11 mouse cellular contexts compared by ENCODE assay signal in genomic region chr6:37276834-37277715, GRCm38 (mm10). TPM values are rescaled to one million over a fixed set of nuclear protein-coding genes. Genes with fewer than 3 reads are reported as not detected.
DNase-seq lines count a peak whose midpoint lies in the region; ATAC-seq and TF ChIP-seq lines count a peak whose summit lies in the region.
"Had no signal": no experiment of that assay in that cellular context is flagged by ENCODE, and none has a peak within 500 bp of the region (broad histone marks: within the 10 kb centered on the region; RNA-seq: fewer than 3 reads in every experiment).

No protein-coding gene starts in this region.

- H3K4me2 ChIP-seq in CH12.LX (ENCODE audit: insufficient read depth, low read depth, poor library complexity, severe bottlenecking) = peak overlapping the region; percentile 53
- H3K4me2 ChIP-seq in heart, embryonic 12.5 days = no peak overlapping the region; the same call in 1 of the 2 replicates
- H3K4me2 ChIP-seq in liver, embryonic 11.5 days = no peak overlapping the region
- H3K4me2 ChIP-seq: midbrain, embryonic 12.5 days; stomach, embryonic 15.5 days had no signal

- TF ChIP-seq EP300 in CH12.LX (IDR thresholded peaks at IDR 0.05; ENCODE audit: low read length) = peak; percentile 63

- peak overlapping the region; percentile 28 for H3K9ac ChIP-seq in CH12.LX (ENCODE audit: insufficient read depth, low read depth)
- no peak overlapping the region for H3K9ac ChIP-seq in heart, embryonic 12.5 days
- no peak overlapping the region for H3K9ac ChIP-seq in liver, embryonic 11.5 days (ENCODE audit: low read depth, low read length)
- H3K9ac ChIP-seq: midbrain, embryonic 12.5 days; stomach, embryonic 15.5 days had no signal

- peaks cover 0 to 2% of the 10 kb centered on the region in 2 experiments for H3K36me3 ChIP-seq in CH12.LX (replicated peaks in 1 of 2; ENCODE audit: control insufficient read depth in 1 of 2, insufficient read depth in 1 of 2, low read length in 1 of 2)
- no peaks in the 10 kb centered on the region for H3K36me3 ChIP-seq in heart, embryonic 12.5 days
- no peaks in the 10 kb centered on the region for H3K36me3 ChIP-seq in liver, embryonic 11.5 days (ENCODE audit: control insufficient read depth, insufficient read depth, low read length)
- H3K36me3 ChIP-seq: midbrain, embryonic 12.5 days; stomach, embryonic 15.5 days had no signal

- peaks cover 8 to 39% of the 10 kb centered on the region in 2 experiments for H3K4me1 ChIP-seq in CH12.LX (ENCODE audit: control insufficient read depth in 1 of 2, insufficient read depth in 2 of 2)
- peaks cover 29% of the 10 kb centered on the region for H3K4me1 ChIP-seq in heart, embryonic 12.5 days (replicated peaks)
- H3K4me1 ChIP-seq in liver, embryonic 11.5 days (replicated peaks; ENCODE audit: control insufficient read depth, insufficient read depth, low read length) = no peaks in the 10 kb centered on the region
- H3K4me1 ChIP-seq: stomach, embryonic 15.5 days had no signal

- TF ChIP-seq RAD21 in CH12.LX (IDR thresholded peaks at IDR 0.05; ENCODE audit: low read depth, low read length) = no peak

- no peak for DNase-seq in frontal cortex, adult 2 months (ENCODE audit: extremely low spot score in 1 of 2, low spot score in 1 of 2)
- DNase-seq in CH12.LX (ENCODE audit: extremely low read depth) = peak; percentile 86
- peak; percentile 44 for DNase-seq in cerebellum, adult 9-11 months
- no peak for DNase-seq in liver, embryonic 11.5 days (ENCODE audit: low spot score)
- DNase-seq in spleen, postnatal 4 days (ENCODE audit: low spot score in 2 of 2) = no peak
- no peak for DNase-seq in right cerebral cortex, adult 2 months (ENCODE audit: low spot score in 2 of 2)
- DNase-seq: kidney, postnatal 4 days had no signal

- in situ Hi-C loops in CH12.LX (cut with MboI; ENCODE audit: low pct_ligation_motif_present, low pct_unique_long_range_greater_than_20kb, low sequenced_read_pairs) = no loop called here

- ATAC-seq in frontal cortex, adult (ENCODE audit: low TSS enrichment) = peak; percentile 55; the same call in 1 of the 2 replicates
- ATAC-seq in heart, embryonic 12.5 days (ENCODE audit: insufficient number of reproducible peaks, low FRiP score) = no peak
- ATAC-seq in liver, embryonic 11.5 days (replicated peaks; ENCODE audit: low FRiP score) = no peak

- peak overlapping the region in 2 of 3 experiments; percentile 3 to 15 for H3K4me3 ChIP-seq in CH12.LX (replicated peaks in 1 of 3; ENCODE audit: low read depth in 2 of 3, low read length in 2 of 3, poor library complexity in 1 of 3)
- H3K4me3 ChIP-seq in heart, embryonic 12.5 days = no peak overlapping the region
- no peak overlapping the region for H3K4me3 ChIP-seq in liver, embryonic 11.5 days (ENCODE audit: low read depth, low read length)
- H3K4me3 ChIP-seq: midbrain, embryonic 12.5 days; stomach, embryonic 15.5 days had no signal

- H3K27me3 ChIP-seq in CH12.LX (replicated peaks) = no peaks in the 10 kb centered on the region
- H3K27me3 ChIP-seq in heart, embryonic 12.5 days (replicated peaks) = no peaks in the 10 kb centered on the region
- no peaks in the 10 kb centered on the region for H3K27me3 ChIP-seq in liver, embryonic 11.5 days (replicated peaks; ENCODE audit: control insufficient read depth, insufficient read depth, low read length)
- H3K27me3 ChIP-seq: midbrain, embryonic 12.5 days; stomach, embryonic 15.5 days had no signal

- H3K27ac ChIP-seq in CH12.LX (ENCODE audit: insufficient read depth, low read depth) = peak overlapping the region; percentile 92
- H3K27ac ChIP-seq in heart, embryonic 12.5 days (ENCODE audit: poor library complexity, severe bottlenecking) = peak overlapping the region; percentile 41
- no peak overlapping the region for H3K27ac ChIP-seq in liver, embryonic 11.5 days (ENCODE audit: low read depth, low read length)
- H3K27ac ChIP-seq: midbrain, embryonic 12.5 days; stomach, embryonic 15.5 days had no signal

- TF ChIP-seq POLR2A in CH12.LX (IDR thresholded peaks at IDR 0.05; ENCODE audit: low read depth, low read length) = peak; percentile 39; the same call in 1 of the 2 replicates

- 27% methylated on average over 6 of the region's 6 CpGs for WGBS in heart, embryonic 12.5 days
- WGBS in liver, embryonic 11.5 days = 54% methylated on average over 6 of the region's 6 CpGs

- no peaks in the 10 kb centered on the region for H3K9me3 ChIP-seq in CH12.LX (replicated peaks; ENCODE audit: low read length)
- H3K9me3 ChIP-seq in heart, embryonic 12.5 days (replicated peaks) = no peaks in the 10 kb centered on the region
- H3K9me3 ChIP-seq in liver, embryonic 11.5 days (ENCODE audit: control insufficient read depth, low read length) = no peaks in the 10 kb centered on the region
- H3K9me3 ChIP-seq: midbrain, embryonic 12.5 days; stomach, embryonic 15.5 days had no signal

- dilution Hi-C loops in CH12.LX (cut with MboI; ENCODE audit: extremely low pct_ligation_motif_present, extremely low pct_unique_long_range_greater_than_20kb, low sequenced_read_pairs) = no loop called here

- no peak for TF ChIP-seq CTCF in CH12.LX (conservative IDR thresholded peaks at IDR 0.05 in 1 of 2, IDR thresholded peaks at IDR 0.05 in 1 of 2; ENCODE audit: low read depth in 2 of 2, low read length in 2 of 2)

- H3K79me2 ChIP-seq in CH12.LX (replicated peaks; ENCODE audit: control insufficient read depth, extremely low read depth, insufficient read depth, poor library complexity, severe bottlenecking) = no peaks in the 10 kb centered on the region

TF ChIP-seq in CH12.LX, 34 proteins besides CTCF, POLR2A, EP300 and RAD21:
- TF ChIP-seq USF2 (conservative IDR thresholded peaks at IDR 0.05; ENCODE audit: low read depth, low read length) (no peak), JUND (conservative IDR thresholded peaks at IDR 0.05; ENCODE audit: low read depth, low read length) (no peak), ELF1 (IDR thresholded peaks at IDR 0.05; ENCODE audit: low read depth, low read length) (no peak), RCOR1 (conservative IDR thresholded peaks at IDR 0.05; ENCODE audit: low read depth, low read length) (no peak), TBP (conservative IDR thresholded peaks at IDR 0.05; ENCODE audit: low read depth, low read length) (0 out of 2 replicates have a peak, but pooled peaks have one; percentile 13), MEF2A (IDR thresholded peaks at IDR 0.05; ENCODE audit: borderline replicate concordance, low read depth, low read length) (no peak; the same call in 1 of the 2 replicates), TCF12 (IDR thresholded peaks at IDR 0.05; ENCODE audit: low read depth, low read length) (peak; percentile 65), IRF4 (IDR thresholded peaks at IDR 0.05; ENCODE audit: low read depth, low read length) (no peak), KAT2A (IDR thresholded peaks at IDR 0.05; ENCODE audit: insufficient replicate concordance, low read length) (no peak), MYC (IDR thresholded peaks at IDR 0.05; ENCODE audit: low read depth, low read length) (no peak), JUN (IDR thresholded peaks at IDR 0.05; ENCODE audit: insufficient read depth, low read depth, low read length) (no peak), CHD2 (IDR thresholded peaks at IDR 0.05; ENCODE audit: low read length) (no peak; the same call in 1 of the 2 replicates), MAZ (IDR thresholded peaks at IDR 0.05; ENCODE audit: low read depth, low read length) (peak; percentile 80), NRF1 (IDR thresholded peaks at IDR 0.05; ENCODE audit: low read depth, low read length) (no peak), MXI1 (IDR thresholded peaks at IDR 0.05; ENCODE audit: low read depth, low read length) (no peak; the same call in 1 of the 2 replicates), SIN3A (IDR thresholded peaks at IDR 0.05; ENCODE audit: low read length) (peak; percentile 65), CHD1 (IDR thresholded peaks at IDR 0.05; ENCODE audit: low read depth, low read length) (peak; percentile 8; the same call in 1 of the 2 replicates), ETS1 (conservative IDR thresholded peaks at IDR 0.05; ENCODE audit: low read depth, low read length) (peak; percentile 75), E2F4 (IDR thresholded peaks at IDR 0.05; ENCODE audit: insufficient replicate concordance, low read depth, low read length) (no peak), GABPA (IDR thresholded peaks at IDR 0.05; ENCODE audit: insufficient replicate concordance, low read depth, low read length) (no peak), PAX5 (IDR thresholded peaks at IDR 0.05; ENCODE audit: low read length) (no peak), MAFK (IDR thresholded peaks at IDR 0.05; ENCODE audit: insufficient replicate concordance, low read length) (no peak), BHLHE40 (IDR thresholded peaks at IDR 0.05; ENCODE audit: low read depth, low read length) (peak; percentile 70), SMC3 (IDR thresholded peaks at IDR 0.05; ENCODE audit: low read depth, low read length) (peak; percentile 1; the same call in 1 of the 2 replicates), UBTF (IDR thresholded peaks at IDR 0.05; ENCODE audit: low read depth, low read length) (peak; percentile 71), ZMIZ1 (IDR thresholded peaks at IDR 0.05; ENCODE audit: low read depth, low read length) (peak; percentile 33; the same call in 1 of the 2 replicates), USF1 (IDR thresholded peaks at IDR 0.05; ENCODE audit: low read depth, low read length) (no peak), POLR2AphosphoS2 (IDR thresholded peaks at IDR 0.05; ENCODE audit: low read depth, low read length) (no peak)

RNA-seq across cellular contexts. Expression of gene Dgki, which starts 22.9 kb away (rescaled TPM):
- polyA plus RNA-seq in frontal cortex, adult 2 months (2012; rRNA removed) = 11.4 and 11.6 TPM in 2 replicates
- total RNA-seq in CH12.LX (2012; rRNA removed) = 8.0 and 8.7 TPM in 2 replicates
- total RNA-seq in CH12.LX (2014; rRNA removed) = 4.0 and 4.4 TPM in 2 replicates
- polyA plus RNA-seq in CH12.LX (2012; ENCODE audit: insufficient read length, low read depth) = 6.2 and 7.7 TPM in 2 replicates
- 0.84 and 0.86 TPM in 2 replicates for polyA plus RNA-seq in heart, embryonic 12.5 days (2016; fragmentation: Nextera tagmentation; extraction: Ambion mirVana)
- 0.17 and 0.18 TPM in 2 replicates for polyA plus RNA-seq in liver, embryonic 11.5 days (2014; fragmentation: Nextera tagmentation; extraction: Ambion mirVana)

Comparison
In these comparisons a context has a peak if more than half of its experiments do, and no peak if none do; other contexts are left out.
1. DNase-seq: peak in CH12.LX (single experiment) and cerebellum, adult 9-11 months (single experiment); none in frontal cortex, adult 2 months (0 of 2), liver, embryonic 11.5 days (single experiment), spleen, postnatal 4 days (0 of 2) and right cerebral cortex, adult 2 months (0 of 2).
2. H3K4me3 ChIP-seq: peak in CH12.LX (2 of 3); none in heart, embryonic 12.5 days (single experiment) and liver, embryonic 11.5 days (single experiment).